Comparison of ENCODE assay signal across 20 mouse cellular contexts in genomic region chr11:28639081-28639480, GRCm38 (mm10).
"Had no signal": no experiment of that assay in that cellular context is flagged by ENCODE, and none has a peak within 500 bp of the region (broad histone marks: within the 10 kb centered on the region; RNA-seq: fewer than 3 reads in every experiment).

No protein-coding gene starts in this region.

- DNase-seq: cerebellum, adult 8-10 months; cerebellum, adult 9-10 months; cerebellum, adult 9-11 months; cerebellum, postnatal 10 days; cerebellum, postnatal 14 days; cerebellum, postnatal 25 days; cerebellum, postnatal 36 days; embryo, embryonic 11 days; forebrain, postnatal 0 days; gastrocnemius, adult 2 months; gastrocnemius, postnatal 10 days; gastrocnemius, postnatal 14 days; gastrocnemius, postnatal 25 days; gastrocnemius, postnatal 36 days; heart, adult 18-20 months; heart, adult 2 months had no signal

- ATAC-seq: forebrain, embryonic 13.5 days; forebrain, embryonic 14.5 days; forebrain, embryonic 15.5 days; forebrain, embryonic 16.5 days; forebrain, postnatal 0 days had no signal
